Mouse (Mus musculus): ENCODE results near the gene Enox1.

GRCm38 (mm10) chr14:77448001-77448400 is 291.4 kb downstream of the Enox1 start:
- TF ChIP-seq POLR2A (IDR thresholded peaks at IDR 0.05; ENCODE audit: insufficient read depth, low read depth, low read length) (no peak), CTCF (IDR thresholded peaks at IDR 0.05) (no peak), EP300 (IDR thresholded peaks at IDR 0.05; ENCODE audit: insufficient read depth, low read depth, low read length) (no peak)
